Mouse (Mus musculus): ENCODE data around the gene Kcnc1. TPM values are rescaled to one million over a fixed set of nuclear protein-coding genes. Genes with fewer than 3 reads are reported as not detected.
A peak's percentile ranks its signal among the peaks of the same experiment; 100 is the strongest.

Kcnc1 gene
- polyA plus RNA-seq, 1 experiment from 2014 or later, result 8.0 TPM

- H3K36me3 ChIP-seq, result no peaks in the 10 kb centered on the region
- peak overlapping the region; percentile 75 for H3K4me2 ChIP-seq (replicated peaks)
- no peaks in the 10 kb centered on the region for H3K9me3 ChIP-seq
- peak overlapping the region; percentile 69 for H3K4me3 ChIP-seq (replicated peaks)
- H3K9ac ChIP-seq (replicated peaks), result peak overlapping the region; percentile 83
- ATAC-seq, result peak; percentile 52
- H3K27ac ChIP-seq, result peak overlapping the region; percentile 89
- peaks cover 57% of the 10 kb centered on the region for H3K27me3 ChIP-seq
- WGBS, result under 1% methylated on average over 63 of the region's 64 CpGs
- peaks cover 62% of the 10 kb centered on the region for H3K4me1 ChIP-seq (replicated peaks)
These were observed 833 bp downstream of the Kcnc1 start for GRCm38 (mm10) chr7:46396928-46397731.

- 9% methylated on average over 70 of the region's 70 CpGs for WGBS
- ATAC-seq, result no peak
These were observed 1.5 kb downstream of the Kcnc1 start for GRCm38 (mm10) chr7:46397732-46398333.

GRCm38 (mm10) chr7:46398612-46399011 is 2.3 kb downstream of the Kcnc1 start:
- Histone ChIP-seq H3K4me2 (replicated peaks) (peak overlapping the region; percentile 75), H3K27me3 (peaks cover 52% of the 10 kb centered on the region), H3K9me3 (no peaks in the 10 kb centered on the region), H3K4me3 (replicated peaks) (peak overlapping the region; percentile 69), H3K9ac (replicated peaks) (peak overlapping the region; percentile 83; the same call in 1 of the 2 replicates), H3K4me1 (replicated peaks) (peaks cover 70% of the 10 kb centered on the region), H3K36me3 (no peaks in the 10 kb centered on the region), H3K27ac (no peak overlapping the region)
- ATAC-seq, result no peak
- WGBS, result 65% methylated on average over 4 of the region's 4 CpGs

More at GRCm38 (mm10) chr7:46397732-46398333, 1.5 kb downstream of the Kcnc1 start:
- Histone ChIP-seq H3K4me2 (replicated peaks) (peak overlapping the region; percentile 75), H3K4me1 (replicated peaks) (peaks cover 66% of the 10 kb centered on the region), H3K4me3 (replicated peaks) (peak overlapping the region; percentile 69), H3K27ac (peak overlapping the region; percentile 89; the same call in 1 of the 2 replicates), H3K27me3 (peaks cover 54% of the 10 kb centered on the region), H3K9ac (replicated peaks) (peak overlapping the region; percentile 83), H3K9me3 (no peaks in the 10 kb centered on the region), H3K36me3 (no peaks in the 10 kb centered on the region)

GRCm38 (mm10) chr7:46399676-46400075 is 3.4 kb downstream of the Kcnc1 start:
- Histone ChIP-seq H3K4me2 (replicated peaks) (peak overlapping the region; percentile 75), H3K36me3 (no peaks in the 10 kb centered on the region), H3K9ac (replicated peaks) (peak overlapping the region; percentile 50; the same call in 1 of the 2 replicates), H3K4me3 (replicated peaks) (peak overlapping the region; percentile 69), H3K9me3 (no peaks in the 10 kb centered on the region), H3K4me1 (replicated peaks) (peaks cover 70% of the 10 kb centered on the region), H3K27me3 (peaks cover 42% of the 10 kb centered on the region), H3K27ac (no peak overlapping the region)
- 96% methylated on average over 1 of the region's 1 CpGs for WGBS
- ATAC-seq, result no peak

- peaks cover 36% of the 10 kb centered on the region for H3K27me3 ChIP-seq
These were observed 4.0 kb downstream of the Kcnc1 start for GRCm38 (mm10) chr7:46400346-46400745.

GRCm38 (mm10) chr7:46401371-46402180 is 5.3 kb downstream of the Kcnc1 start:
- whole genome bisulfite sequencing, result 71% methylated on average over 3 of the region's 3 CpGs
- H3K27ac ChIP-seq, result no peak overlapping the region
- H3K27me3 ChIP-seq, result peaks cover 31% of the 10 kb centered on the region
- no peak overlapping the region for H3K4me3 ChIP-seq (replicated peaks)
- no peak overlapping the region for H3K9ac ChIP-seq (replicated peaks)
- peaks cover 59% of the 10 kb centered on the region for H3K4me1 ChIP-seq (replicated peaks)
- H3K4me2 ChIP-seq (replicated peaks), result peak overlapping the region; percentile 75
- peaks cover 5% of the 10 kb centered on the region; the same call in 1 of the 2 replicates for H3K36me3 ChIP-seq
- ATAC-seq, result no peak
- H3K9me3 ChIP-seq, result no peaks in the 10 kb centered on the region

More at GRCm38 (mm10) chr7:46400346-46400745, 4.0 kb downstream of the Kcnc1 start:
- peak overlapping the region; percentile 50 for H3K9ac ChIP-seq (replicated peaks)
- H3K36me3 ChIP-seq, result peaks cover 5% of the 10 kb centered on the region; the same call in 1 of the 2 replicates
- ATAC-seq, result no peak
- peaks cover 66% of the 10 kb centered on the region for H3K4me1 ChIP-seq (replicated peaks)
- H3K4me3 ChIP-seq (replicated peaks), result peak overlapping the region; percentile 69
- H3K4me2 ChIP-seq (replicated peaks), result peak overlapping the region; percentile 75
- H3K9me3 ChIP-seq, result no peaks in the 10 kb centered on the region
- H3K27ac ChIP-seq, result no peak overlapping the region
- WGBS, result 42% methylated on average over 8 of the region's 8 CpGs

- H3K4me2 ChIP-seq (replicated peaks), result no peak overlapping the region
- no peak for ATAC-seq
- peaks cover 11% of the 10 kb centered on the region; the same call in 1 of the 2 replicates for H3K36me3 ChIP-seq
- peaks cover 41% of the 10 kb centered on the region for H3K4me1 ChIP-seq (replicated peaks)
- H3K27ac ChIP-seq, result no peak overlapping the region
- H3K4me3 ChIP-seq (replicated peaks), result no peak overlapping the region
- no peak overlapping the region for H3K9ac ChIP-seq (replicated peaks)
- no peaks in the 10 kb centered on the region for H3K9me3 ChIP-seq
- 81% methylated on average over 15 of the region's 15 CpGs for WGBS
- H3K27me3 ChIP-seq, result peaks cover 13% of the 10 kb centered on the region
These were observed 7.6 kb downstream of the Kcnc1 start for GRCm38 (mm10) chr7:46403616-46404485.

GRCm38 (mm10) chr7:46404756-46405155 is 8.5 kb downstream of the Kcnc1 start:
- 86% methylated on average over 7 of the region's 7 CpGs for WGBS

GRCm38 (mm10) chr7:46408606-46409005 is 12.3 kb downstream of the Kcnc1 start:
- no peak overlapping the region for H3K9ac ChIP-seq (replicated peaks)
- peaks cover 11% of the 10 kb centered on the region; the same call in 1 of the 2 replicates for H3K36me3 ChIP-seq
- ATAC-seq, result no peak
- no peak overlapping the region for H3K4me3 ChIP-seq (replicated peaks)
- 88% methylated on average over 9 of the region's 9 CpGs for WGBS
- H3K4me2 ChIP-seq (replicated peaks), result no peak overlapping the region
- H3K9me3 ChIP-seq, result no peaks in the 10 kb centered on the region
- H3K27ac ChIP-seq, result no peak overlapping the region
- H3K27me3 ChIP-seq, result no peaks in the 10 kb centered on the region
- 0 out of 2 replicates have a peak, but pooled peaks cover 6% of the 10 kb centered on the region for H3K4me1 ChIP-seq (replicated peaks)

More at GRCm38 (mm10) chr7:46404756-46405155, 8.5 kb downstream of the Kcnc1 start:
- Histone ChIP-seq H3K27me3 (peaks cover 4% of the 10 kb centered on the region), H3K27ac (no peak overlapping the region), H3K36me3 (peaks cover 11% of the 10 kb centered on the region; the same call in 1 of the 2 replicates), H3K9ac (replicated peaks) (no peak overlapping the region), H3K4me3 (replicated peaks) (no peak overlapping the region), H3K9me3 (no peaks in the 10 kb centered on the region), H3K4me1 (replicated peaks) (peaks cover 38% of the 10 kb centered on the region), H3K4me2 (replicated peaks) (no peak overlapping the region)
- ATAC-seq, result no peak

- H3K4me1 ChIP-seq (replicated peaks), result 0 out of 2 replicates have a peak, but pooled peaks cover 6% of the 10 kb centered on the region
- no peak overlapping the region for H3K27ac ChIP-seq
- H3K9me3 ChIP-seq, result no peaks in the 10 kb centered on the region
- 43% methylated on average over 12 of the region's 12 CpGs for WGBS
- no peak for ATAC-seq
- no peak overlapping the region for H3K4me2 ChIP-seq (replicated peaks)
- H3K36me3 ChIP-seq, result peaks cover 11% of the 10 kb centered on the region; the same call in 1 of the 2 replicates
- H3K4me3 ChIP-seq (replicated peaks), result no peak overlapping the region
- H3K27me3 ChIP-seq, result no peaks in the 10 kb centered on the region
- H3K9ac ChIP-seq (replicated peaks), result no peak overlapping the region
These were observed 13.0 kb downstream of the Kcnc1 start for GRCm38 (mm10) chr7:46409204-46409789.
